Mouse (Mus musculus) limb, embryonic 12.5 days (tissue): ENCODE data around the gene Olfr1118. TPM values are rescaled to one million over a fixed set of nuclear protein-coding genes. Genes with fewer than 3 reads are reported as not detected.
"Not testable (repeated sequence)": the region's sequence is repeated elsewhere in the genome, so short reads cannot be mapped to it uniquely, and the experiment has no call there.

Source experiments
- ATAC-seq: fragments of 200-750 bp; cut with Nextera tagmentation; 2 replicates; pipeline ENCODE4 v1.8.0; 2017; ENCODE audit warnings: low read depth, moderate TSS enrichment; ENCODE audit not compliant: insufficient number of reproducible peaks, insufficient read depth, low FRiP score, low TSS enrichment
- H3K27ac ChIP-seq: fragments of 300-500 bp; sonication (generic); 2 replicates; pipeline ENCODE4 v1.5.1; 2016; ENCODE audit warnings: mild to moderate bottlenecking, moderate library complexity
- H3K27me3 ChIP-seq: fragments of 300-500 bp; sonication (generic); 2 replicates; pipeline ENCODE4 v1.6.1; 2016; ENCODE audit warnings: mild to moderate bottlenecking, moderate library complexity
- H3K36me3 ChIP-seq: fragments of 300-500 bp; sonication (generic); 2 replicates; pipeline ENCODE4 v1.6.1; 2016; ENCODE audit warnings: mild to moderate bottlenecking, moderate library complexity
- H3K4me1 ChIP-seq: fragments of 300-500 bp; sonication (generic); replicated peaks from 2 replicates; pipeline ENCODE4 v1.6.1; 2016
- H3K4me2 ChIP-seq: fragments of 300-500 bp; sonication (generic); 2 replicates; pipeline ENCODE4 v1.6.1; 2016; ENCODE audit warnings: mild to moderate bottlenecking, moderate library complexity
- H3K4me3 ChIP-seq: fragments of 300-500 bp; sonication (generic); replicated peaks from 2 replicates; pipeline ENCODE4 v1.5.1; 2016; ENCODE audit warnings: mild to moderate bottlenecking
- H3K9ac ChIP-seq: fragments of 300-500 bp; sonication (generic); replicated peaks from 2 replicates; pipeline ENCODE4 v1.6.1; 2016; ENCODE audit warnings: mild to moderate bottlenecking, moderate library complexity
- H3K9me3 ChIP-seq: fragments of 300-500 bp; sonication (generic); 2 replicates; pipeline ENCODE4 v1.6.1; 2016; ENCODE audit warnings: mild to moderate bottlenecking, moderate library complexity
- WGBS: fragments of 180-500 bp; shearing (Covaris S2); methylation state at CpG from one replicate; pipeline ENCODE4 v1.1.7; 2016; 5-methylcytosine and 5-hydroxymethylcytosine counted together
- polyA plus RNA-seq: library from polyadenylated mRNA; unstranded; fragments of >200 nt; fragmentation: Nextera tagmentation; extraction: Ambion mirVana; gene quantifications from 2 replicates; pipeline ENCODE4 v1.2.1, GENCODE M21; 2016

Olfr1118 gene
- polyA plus RNA-seq, result not detected in 2 replicates

DNA sequence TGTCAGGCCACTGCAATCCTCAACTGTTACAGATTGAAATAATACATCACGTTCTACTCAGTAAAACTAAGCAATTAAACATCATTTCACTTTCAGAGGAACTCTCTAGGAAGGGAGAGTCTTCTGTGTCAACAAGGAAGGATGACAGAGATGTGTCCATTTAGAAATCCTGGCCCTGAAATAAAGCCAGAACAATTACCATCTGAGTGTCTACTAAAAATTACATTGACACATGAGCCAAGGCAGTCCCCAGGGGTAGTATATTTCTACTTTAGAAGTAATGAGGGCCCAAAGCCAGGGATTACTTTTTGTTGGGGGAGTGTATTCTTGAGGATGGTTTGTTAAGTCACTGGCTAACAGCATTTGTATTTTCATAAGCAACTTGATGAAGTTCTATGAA, at the start of gene Olfr1118:
TSS of gene Olfr1118 (plus strand) at position 301 of the 400 bp plus-strand sequence.
- no peaks in the 10 kb centered on the region for H3K4me1 ChIP-seq
- H3K27ac ChIP-seq, result no peak within 1 kb of the TSS
- H3K9ac ChIP-seq, result no peak within 1 kb of the TSS
- H3K27me3 ChIP-seq, result no peaks in the 10 kb centered on the region
- ATAC-seq, result no peak
- H3K9me3 ChIP-seq, result no peaks in the 10 kb centered on the region
- WGBS, result 77% methylated on average over 1 of the region's 1 CpGs
- no peak within 1 kb of the TSS for H3K4me3 ChIP-seq
- H3K4me2 ChIP-seq, result no peak within 1 kb of the TSS
- no peaks in the 10 kb centered on the region for H3K36me3 ChIP-seq

DNA sequence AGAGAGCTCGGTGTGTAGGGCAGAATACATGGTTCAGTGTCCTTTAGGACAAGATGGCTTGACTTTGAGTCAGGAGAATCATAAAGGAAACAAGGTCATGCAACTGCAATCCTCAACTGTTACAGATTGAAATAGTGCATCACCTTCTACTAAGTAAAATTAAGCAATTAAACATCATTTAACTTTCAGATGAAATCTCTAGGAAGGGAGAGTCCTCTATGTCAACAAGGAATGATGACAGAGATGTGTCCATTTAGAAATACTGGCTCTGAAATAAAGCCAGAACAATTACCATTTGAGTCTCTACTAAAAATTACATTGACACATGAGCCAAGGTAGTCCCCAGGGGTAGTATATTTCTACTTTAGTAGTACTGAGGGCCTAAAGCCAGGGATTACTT, 40.1 kb upstream of the Olfr1118 start, which contains the start of gene Olfr1116:
TSS of gene Olfr1116 (plus strand) at position 301 of the 400 bp plus-strand sequence.
- WGBS, result 82% methylated on average over 1 of the region's 1 CpGs
- H3K9ac ChIP-seq, result no peak within 1 kb of the TSS
- no peaks in the 10 kb centered on the region for H3K4me1 ChIP-seq
- H3K36me3 ChIP-seq, result no peaks in the 10 kb centered on the region
- no peak within 1 kb of the TSS for H3K27ac ChIP-seq
- ATAC-seq, result no peak
- no peaks in the 10 kb centered on the region for H3K9me3 ChIP-seq
- no peak within 1 kb of the TSS for H3K4me2 ChIP-seq
- no peaks in the 10 kb centered on the region for H3K27me3 ChIP-seq
- H3K4me3 ChIP-seq, result no peak within 1 kb of the TSS

DNA sequence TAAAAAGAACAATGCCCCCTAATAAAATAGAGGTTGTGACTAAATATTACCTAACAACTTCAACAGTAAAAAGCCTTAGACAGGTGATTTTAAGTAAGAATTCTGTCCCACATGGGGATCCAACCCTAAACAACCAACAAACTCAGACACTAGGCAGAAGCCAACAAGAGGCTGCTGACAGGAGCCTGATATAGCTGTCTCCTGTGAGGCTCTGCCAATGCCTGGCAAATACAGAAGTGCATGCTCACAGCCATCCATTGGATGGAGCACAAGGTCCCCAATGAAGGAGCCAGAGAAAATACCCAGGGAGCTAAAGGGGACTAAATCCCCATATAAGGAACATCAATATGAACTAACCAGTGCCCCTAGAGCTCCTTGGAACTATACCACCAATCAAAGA, 13.4 kb upstream of the Olfr1118 start:
- not testable (repeated sequence) for ATAC-seq, H3K9me3 ChIP-seq, H3K27ac ChIP-seq, H3K27me3 ChIP-seq, H3K9ac ChIP-seq, H3K4me1 ChIP-seq, H3K4me3 ChIP-seq, H3K4me2 ChIP-seq, H3K36me3 ChIP-seq

DNA sequence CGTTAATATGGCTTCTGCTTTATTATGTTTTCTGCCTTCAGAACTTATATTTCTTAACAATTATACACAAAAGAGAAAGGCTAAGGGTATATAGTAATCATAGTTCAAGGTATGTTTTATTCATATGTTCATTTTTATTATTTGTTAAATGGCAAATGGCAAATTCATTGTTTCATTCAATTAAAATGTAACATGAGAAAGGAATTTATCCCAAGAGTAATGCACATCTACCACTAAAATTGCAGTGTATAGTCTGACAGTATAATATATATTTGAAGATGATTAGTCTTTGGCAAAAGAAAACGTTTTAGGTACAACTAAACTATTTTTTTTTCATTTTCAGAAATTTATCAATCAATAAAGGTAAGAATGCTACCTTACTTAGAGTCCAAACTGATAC, 47.1 kb downstream of the Olfr1118 start, which contains the start of gene Olfr1120:
TSS of gene Olfr1120 (plus strand) at position 301 of the 400 bp plus-strand sequence.
- H3K9ac ChIP-seq, result no peak within 1 kb of the TSS
- no peaks in the 10 kb centered on the region for H3K4me1 ChIP-seq
- H3K4me3 ChIP-seq, result no peak within 1 kb of the TSS
- no peaks in the 10 kb centered on the region for H3K9me3 ChIP-seq
- ATAC-seq, result no peak
- 63% methylated on average over 2 of the region's 2 CpGs for WGBS
- H3K27me3 ChIP-seq, result no peaks in the 10 kb centered on the region
- H3K4me2 ChIP-seq, result no peak within 1 kb of the TSS
- H3K36me3 ChIP-seq, result no peaks in the 10 kb centered on the region
- no peak within 1 kb of the TSS for H3K27ac ChIP-seq

DNA sequence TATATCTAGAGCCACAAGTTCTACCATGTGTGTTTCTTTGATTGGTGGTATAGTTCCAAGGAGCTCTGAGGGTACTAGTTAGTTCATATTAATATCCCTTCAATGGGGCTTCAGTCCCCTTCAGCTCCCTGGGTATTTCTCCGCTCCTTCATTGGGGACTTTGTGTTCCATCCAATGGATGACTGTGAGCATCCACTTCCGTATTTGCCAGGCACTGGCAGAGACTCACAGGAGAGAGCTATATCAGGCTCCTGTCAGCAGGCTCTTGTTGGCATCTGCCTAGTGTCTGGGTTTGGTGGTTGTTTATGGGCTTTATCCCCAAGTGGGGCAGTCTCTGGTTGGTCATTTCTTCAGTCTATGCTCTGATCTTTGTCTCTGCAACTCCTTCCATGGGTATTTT, 52.7 kb downstream of the Olfr1118 start:
- H3K36me3 ChIP-seq, H3K27ac ChIP-seq, H3K9me3 ChIP-seq, H3K27me3 ChIP-seq, H3K4me2 ChIP-seq, H3K4me1 ChIP-seq, ATAC-seq, H3K4me3 ChIP-seq, H3K9ac ChIP-seq: not testable (repeated sequence)
- 88% methylated on average over 2 of the region's 2 CpGs for WGBS

Other genes starting within 250 kb of the Olfr1118 start
- not detected in 2 replicates for gene Olfr1107, start 231.8 kb upstream of the Olfr1118 start, polyA plus RNA-seq
- gene Olfr1109, start 211.6 kb upstream of the Olfr1118 start, polyA plus RNA-seq, result not detected in 2 replicates
- not detected in 2 replicates for gene Olfr259, start 193.0 kb upstream of the Olfr1118 start, polyA plus RNA-seq
- not detected in 2 replicates for gene Olfr1110, start 167.3 kb upstream of the Olfr1118 start, polyA plus RNA-seq
- not detected in 2 replicates for gene Olfr1111, start 155.0 kb upstream of the Olfr1118 start, polyA plus RNA-seq
- not detected in 2 replicates for gene Olfr1112, start 119.8 kb upstream of the Olfr1118 start, polyA plus RNA-seq
- gene Olfr1113, start 98.6 kb upstream of the Olfr1118 start, polyA plus RNA-seq, result not detected in 2 replicates
- not detected in 2 replicates for gene Olfr1115, start 59.6 kb upstream of the Olfr1118 start, polyA plus RNA-seq
- gene Olfr1116, start 40.0 kb upstream of the Olfr1118 start, polyA plus RNA-seq, result not detected in 2 replicates
- gene Olfr1120, start 47.2 kb downstream of the Olfr1118 start, polyA plus RNA-seq, result not detected in 2 replicates
- gene Olfr1121, start 62.3 kb downstream of the Olfr1118 start, polyA plus RNA-seq, result not detected in 2 replicates
- not detected in 2 replicates for gene Olfr1122, start 78.3 kb downstream of the Olfr1118 start, polyA plus RNA-seq
- gene Olfr1123, start 109.1 kb downstream of the Olfr1118 start, polyA plus RNA-seq, result not detected in 2 replicates
- gene Olfr1124, start 122.7 kb downstream of the Olfr1118 start, polyA plus RNA-seq, result 0.08 and 0.09 TPM in 2 replicates
- gene Olfr1126, start 146.4 kb downstream of the Olfr1118 start, polyA plus RNA-seq, result not detected in 2 replicates
- not detected in 2 replicates for gene Pramel7, start 189.5 kb downstream of the Olfr1118 start, polyA plus RNA-seq
- gene Pramel6, start 199.0 kb downstream of the Olfr1118 start, polyA plus RNA-seq, result not detected in 2 replicates
- not detected in 2 replicates for gene Olfr153, start 224.2 kb downstream of the Olfr1118 start, polyA plus RNA-seq
- not detected in 2 replicates for gene Olfr1128, start 238.0 kb downstream of the Olfr1118 start, polyA plus RNA-seq